Mouse (Mus musculus) thymus, adult 2 months (tissue): ENCODE measurements around the gene Hdc.

Source experiments
- CTCF ChIP-seq: fragments of 200-500 bp; IDR thresholded peaks from 2 replicates; pipeline ENCODE4 v1.5.1; 2012; ENCODE audit warnings: mild to moderate bottlenecking, control low read depth, low read length, moderate library complexity, borderline replicate concordance; ENCODE audit not compliant: control insufficient read depth, poor library complexity, insufficient read depth; ENCODE audit errors: extremely low read depth
- POLR2A ChIP-seq: fragments of 200-500 bp; IDR thresholded peaks from 2 replicates; pipeline ENCODE4 v1.6.1; 2012; ENCODE audit warnings: mild to moderate bottlenecking, low read length, control low read depth, moderate library complexity; ENCODE audit not compliant: control insufficient read depth, poor library complexity, insufficient read depth; ENCODE audit errors: extremely low read depth

DNA sequence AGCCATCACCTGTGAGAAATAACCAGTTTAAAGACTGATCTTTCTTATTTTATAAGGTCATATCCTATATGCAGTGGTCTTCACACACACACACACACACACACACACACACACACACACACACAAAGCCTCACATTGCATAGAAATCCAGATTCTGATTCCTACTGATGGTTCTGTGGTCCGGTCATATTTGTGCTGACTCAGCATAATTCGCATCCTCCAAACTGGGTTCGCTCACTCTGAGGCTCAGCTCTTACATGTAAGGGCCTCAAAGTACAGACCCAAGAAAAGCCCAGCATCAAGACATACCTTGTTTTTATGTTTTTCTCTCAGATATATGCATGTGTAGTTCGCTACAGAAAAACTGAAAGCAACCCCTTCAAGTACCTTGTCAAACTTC lies 27.8 kb downstream of the Hdc start:
- no peak for TF ChIP-seq POLR2A
- TF ChIP-seq CTCF = no peak
